Mouse (Mus musculus) liver, embryonic 11.5 days (tissue): ENCODE data around the gene Ly6g6c. TPM values are rescaled to one million over a fixed set of nuclear protein-coding genes. Genes with fewer than 3 reads are reported as not detected.
"Not testable (repeated sequence)": the region's sequence is repeated elsewhere in the genome, so short reads cannot be mapped to it uniquely, and the experiment has no call there.

Experiments
- ATAC-seq: fragments of 200-750 bp; cut with Nextera tagmentation; replicated peaks from 2 replicates; pipeline ENCODE4 v1.8.0; 2017; ENCODE audit warnings: moderate number of reproducible peaks, mild to moderate bottlenecking, moderate TSS enrichment, moderate library complexity; ENCODE audit not compliant: low FRiP score
- DNase-seq: peaks from one replicate; pipeline ENCODE4 v3.0.0-alpha.2; 2017; ENCODE audit warnings: low spot score
- H3K27ac ChIP-seq: fragments of 300-500 bp; sonication (generic); 2 replicates; pipeline ENCODE4 v1.5.1; 2014; ENCODE audit warnings: mild to moderate bottlenecking, low read depth, low read length, control low read depth
- H3K27me3 ChIP-seq: fragments of 300-500 bp; sonication (generic); replicated peaks from 2 replicates; pipeline ENCODE4 v1.6.1; 2014; ENCODE audit warnings: low read length, mixed read lengths; ENCODE audit not compliant: control insufficient read depth, insufficient read depth
- H3K36me3 ChIP-seq: fragments of 300-500 bp; sonication (generic); 2 replicates; pipeline ENCODE4 v1.6.1; 2014; ENCODE audit warnings: mild to moderate bottlenecking, low read length, moderate library complexity, mixed read lengths; ENCODE audit not compliant: control insufficient read depth, insufficient read depth
- H3K4me1 ChIP-seq: fragments of 300-500 bp; sonication (generic); replicated peaks from 2 replicates; pipeline ENCODE4 v1.6.1; 2014; ENCODE audit warnings: low read length, mixed read lengths; ENCODE audit not compliant: control insufficient read depth, insufficient read depth
- H3K4me2 ChIP-seq: fragments of 300-500 bp; sonication (generic); 2 replicates; pipeline ENCODE4 v1.6.1; 2014; ENCODE audit warnings: mild to moderate bottlenecking, control low read depth, moderate library complexity
- H3K4me3 ChIP-seq: fragments of 300-500 bp; sonication (generic); 2 replicates; pipeline ENCODE4 v1.5.1; 2014; ENCODE audit warnings: low read depth, low read length, control low read depth
- H3K9ac ChIP-seq: fragments of 300-500 bp; sonication (generic); 2 replicates; pipeline ENCODE4 v1.6.1; 2014; ENCODE audit warnings: low read depth, low read length, control low read depth
- H3K9me3 ChIP-seq: fragments of 300-500 bp; sonication (generic); 2 replicates; pipeline ENCODE4 v1.6.1; 2016; ENCODE audit warnings: low read length, inconsistent platforms, mixed read lengths; ENCODE audit not compliant: control insufficient read depth
- WGBS: fragments of 180-500 bp; shearing (Covaris S2); extraction: QIAGEN DNeasy Blood & Tissue Kit; methylation state at CpG from one replicate; pipeline ENCODE4 v1.1.7; 2014; 5-methylcytosine and 5-hydroxymethylcytosine counted together
- polyA plus RNA-seq: library from polyadenylated mRNA; unstranded; fragments of >200 nt; fragmentation: Nextera tagmentation; extraction: Ambion mirVana; gene quantifications from 2 replicates; pipeline ENCODE4 v1.2.1, GENCODE M21; 2014

The Ly6g6c gene
- polyA plus RNA-seq, 1 experiment from 2014 or later = 1.8 TPM

GRCm38 (mm10) chr17:35028315-35028714 is 36.9 kb upstream of the Ly6g6c start:
- no peak overlapping the region for H3K4me3 ChIP-seq
- DNase-seq (no peak), ATAC-seq (no peak)
- H3K27me3 ChIP-seq = no peaks in the 10 kb centered on the region
- H3K9ac ChIP-seq = no peak overlapping the region
- H3K4me2 ChIP-seq = no peak overlapping the region
- 67% methylated on average over 2 of the region's 2 CpGs for WGBS
- no peak overlapping the region for H3K27ac ChIP-seq
- H3K36me3 ChIP-seq = no peaks in the 10 kb centered on the region
- peaks cover 43% of the 10 kb centered on the region for H3K4me1 ChIP-seq
- H3K9me3 ChIP-seq = no peaks in the 10 kb centered on the region

GRCm38 (mm10) chr17:35029691-35030532 is 35.3 kb upstream of the Ly6g6c start:
- Histone ChIP-seq H3K9me3 (no peaks in the 10 kb centered on the region), H3K36me3 (no peaks in the 10 kb centered on the region), H3K4me2 (no peak overlapping the region), H3K9ac (no peak overlapping the region), H3K27me3 (no peaks in the 10 kb centered on the region), H3K4me3 (no peak overlapping the region), H3K27ac (no peak overlapping the region), H3K4me1 (peaks cover 30% of the 10 kb centered on the region)
- WGBS = 41% methylated on average over 19 of the region's 19 CpGs
- ATAC-seq (no peak), DNase-seq (no peak)

- no peak overlapping the region for H3K4me3 ChIP-seq
- peaks cover 28% of the 10 kb centered on the region for H3K4me1 ChIP-seq
- H3K27ac ChIP-seq = no peak overlapping the region
- no peaks in the 10 kb centered on the region for H3K27me3 ChIP-seq
- 91% methylated on average over 11 of the region's 11 CpGs for WGBS
- ATAC-seq (no peak), DNase-seq (no peak)
- no peaks in the 10 kb centered on the region for H3K36me3 ChIP-seq
- no peak overlapping the region for H3K9ac ChIP-seq
- H3K4me2 ChIP-seq = no peak overlapping the region
- no peaks in the 10 kb centered on the region for H3K9me3 ChIP-seq
Measured at GRCm38 (mm10) chr17:35031272-35031671, 33.9 kb upstream of the Ly6g6c start.

- Histone ChIP-seq H3K36me3 (no peaks in the 10 kb centered on the region), H3K4me2 (no peak overlapping the region), H3K4me1 (peaks cover 24% of the 10 kb centered on the region), H3K9me3 (no peaks in the 10 kb centered on the region), H3K9ac (no peak overlapping the region), H3K27ac (no peak overlapping the region), H3K27me3 (no peaks in the 10 kb centered on the region), H3K4me3 (no peak overlapping the region)
- DNase-seq = no peak
- ATAC-seq = no peak; the same call in 1 of the 2 replicates
- WGBS = 74% methylated on average over 7 of the region's 7 CpGs
Measured at GRCm38 (mm10) chr17:35031880-35032279, 33.3 kb upstream of the Ly6g6c start.

- H3K4me3 ChIP-seq = no peak overlapping the region
- H3K27ac ChIP-seq = no peak overlapping the region
- no peak overlapping the region for H3K9ac ChIP-seq
- 70% methylated on average over 8 of the region's 8 CpGs for WGBS
- no peaks in the 10 kb centered on the region for H3K9me3 ChIP-seq
- no peak overlapping the region for H3K4me2 ChIP-seq
- no peak for ATAC-seq
- H3K27me3 ChIP-seq = no peaks in the 10 kb centered on the region
- H3K36me3 ChIP-seq = no peaks in the 10 kb centered on the region
- DNase-seq = no peak
- peaks cover 21% of the 10 kb centered on the region for H3K4me1 ChIP-seq
Measured at GRCm38 (mm10) chr17:35032323-35032870, 32.8 kb upstream of the Ly6g6c start.

GRCm38 (mm10) chr17:35033703-35034102 is 31.5 kb upstream of the Ly6g6c start:
- not testable (repeated sequence) for H3K4me2 ChIP-seq, H3K27ac ChIP-seq, H3K27me3 ChIP-seq, H3K36me3 ChIP-seq, DNase-seq, H3K9me3 ChIP-seq, ATAC-seq, H3K9ac ChIP-seq, H3K4me3 ChIP-seq
- 71% methylated on average over 1 of the region's 1 CpGs for WGBS
- H3K4me1 ChIP-seq = peaks cover 11% of the 10 kb centered on the region

GRCm38 (mm10) chr17:35034896-35035295 is 30.3 kb upstream of the Ly6g6c start:
- no peak overlapping the region for H3K4me2 ChIP-seq
- 68% methylated on average over 6 of the region's 6 CpGs for WGBS
- no peak overlapping the region; the same call in 1 of the 2 replicates for H3K27ac ChIP-seq
- H3K4me1 ChIP-seq = peaks cover 5% of the 10 kb centered on the region
- ATAC-seq (no peak), DNase-seq (no peak)
- no peaks in the 10 kb centered on the region for H3K36me3 ChIP-seq
- no peak overlapping the region for H3K9ac ChIP-seq
- H3K27me3 ChIP-seq = no peaks in the 10 kb centered on the region
- H3K4me3 ChIP-seq = no peak overlapping the region
- no peaks in the 10 kb centered on the region for H3K9me3 ChIP-seq

- no peaks in the 10 kb centered on the region for H3K27me3 ChIP-seq
- H3K4me2 ChIP-seq = no peak overlapping the region
- peaks cover 18% of the 10 kb centered on the region for H3K4me1 ChIP-seq
- ATAC-seq (no peak), DNase-seq (no peak)
- H3K36me3 ChIP-seq = no peaks in the 10 kb centered on the region
- no peak overlapping the region for H3K27ac ChIP-seq
- WGBS = 81% methylated on average over 11 of the region's 11 CpGs
- H3K4me3 ChIP-seq = no peak overlapping the region
- H3K9ac ChIP-seq = no peak overlapping the region
- no peaks in the 10 kb centered on the region for H3K9me3 ChIP-seq
Measured at GRCm38 (mm10) chr17:35039121-35039873, 25.9 kb upstream of the Ly6g6c start.
